Mouse (Mus musculus) kidney, embryonic 14.5 days (tissue): ENCODE results near the gene Psen2. TPM values are rescaled to one million over a fixed set of nuclear protein-coding genes. Genes with fewer than 3 reads are reported as not detected.

Experiments
- ATAC-seq: fragments of 200-750 bp; cut with Nextera tagmentation; 2 replicates; pipeline ENCODE4 v1.8.0; 2017; ENCODE audit warnings: moderate number of reproducible peaks, mild to moderate bottlenecking, moderate TSS enrichment, moderate library complexity; ENCODE audit not compliant: low FRiP score, low TSS enrichment
- H3K27ac ChIP-seq: fragments of 300-500 bp; sonication (generic); 2 replicates; pipeline ENCODE4 v1.5.1; 2014; ENCODE audit warnings: low read depth, mild to moderate bottlenecking, low read length, moderate library complexity, mixed read lengths
- H3K27me3 ChIP-seq: fragments of 300-500 bp; sonication (generic); 2 replicates; pipeline ENCODE4 v1.6.1; 2014; ENCODE audit warnings: mild to moderate bottlenecking, low read length; ENCODE audit not compliant: control insufficient read depth, insufficient read depth
- H3K36me3 ChIP-seq: fragments of 300-500 bp; sonication (generic); 2 replicates; pipeline ENCODE4 v1.6.1; 2014; ENCODE audit warnings: low read length, mixed read lengths; ENCODE audit not compliant: control insufficient read depth, insufficient read depth
- H3K4me1 ChIP-seq: fragments of 300-500 bp; sonication (generic); 2 replicates; pipeline ENCODE4 v1.6.1; 2014; ENCODE audit warnings: low read length, mixed read lengths; ENCODE audit not compliant: control insufficient read depth, insufficient read depth
- H3K4me2 ChIP-seq: fragments of 300-500 bp; sonication (generic); replicated peaks from 2 replicates; pipeline ENCODE4 v1.6.1; 2014; ENCODE audit warnings: low read depth, mild to moderate bottlenecking, low read length
- H3K4me3 ChIP-seq: fragments of 300-500 bp; sonication (generic); 2 replicates; pipeline ENCODE4 v1.5.1; 2014; ENCODE audit warnings: mild to moderate bottlenecking, low read length
- H3K9ac ChIP-seq: fragments of 300-500 bp; sonication (generic); 2 replicates; pipeline ENCODE4 v1.6.1; 2014; ENCODE audit warnings: low read depth, mild to moderate bottlenecking, low read length, moderate library complexity
- H3K9me3 ChIP-seq: fragments of 300-500 bp; sonication (generic); 2 replicates; pipeline ENCODE4 v1.6.1; 2016; ENCODE audit warnings: low read length; ENCODE audit not compliant: control insufficient read depth
- WGBS: fragments of 180-500 bp; shearing (Covaris S2); extraction: QIAGEN DNeasy Blood & Tissue Kit; methylation state at CpG from one replicate; pipeline ENCODE4 v1.1.7; 2014; 5-methylcytosine and 5-hydroxymethylcytosine counted together
- polyA plus RNA-seq: library from polyadenylated mRNA; unstranded; fragments of >200 nt; fragmentation: Nextera tagmentation; extraction: Ambion mirVana; gene quantifications from 2 replicates; pipeline ENCODE4 v1.2.1, GENCODE M21; 2014

The Psen2 gene
- polyA plus RNA-seq, 1 experiment from 2014 or later, result 15.4 TPM

DNA sequence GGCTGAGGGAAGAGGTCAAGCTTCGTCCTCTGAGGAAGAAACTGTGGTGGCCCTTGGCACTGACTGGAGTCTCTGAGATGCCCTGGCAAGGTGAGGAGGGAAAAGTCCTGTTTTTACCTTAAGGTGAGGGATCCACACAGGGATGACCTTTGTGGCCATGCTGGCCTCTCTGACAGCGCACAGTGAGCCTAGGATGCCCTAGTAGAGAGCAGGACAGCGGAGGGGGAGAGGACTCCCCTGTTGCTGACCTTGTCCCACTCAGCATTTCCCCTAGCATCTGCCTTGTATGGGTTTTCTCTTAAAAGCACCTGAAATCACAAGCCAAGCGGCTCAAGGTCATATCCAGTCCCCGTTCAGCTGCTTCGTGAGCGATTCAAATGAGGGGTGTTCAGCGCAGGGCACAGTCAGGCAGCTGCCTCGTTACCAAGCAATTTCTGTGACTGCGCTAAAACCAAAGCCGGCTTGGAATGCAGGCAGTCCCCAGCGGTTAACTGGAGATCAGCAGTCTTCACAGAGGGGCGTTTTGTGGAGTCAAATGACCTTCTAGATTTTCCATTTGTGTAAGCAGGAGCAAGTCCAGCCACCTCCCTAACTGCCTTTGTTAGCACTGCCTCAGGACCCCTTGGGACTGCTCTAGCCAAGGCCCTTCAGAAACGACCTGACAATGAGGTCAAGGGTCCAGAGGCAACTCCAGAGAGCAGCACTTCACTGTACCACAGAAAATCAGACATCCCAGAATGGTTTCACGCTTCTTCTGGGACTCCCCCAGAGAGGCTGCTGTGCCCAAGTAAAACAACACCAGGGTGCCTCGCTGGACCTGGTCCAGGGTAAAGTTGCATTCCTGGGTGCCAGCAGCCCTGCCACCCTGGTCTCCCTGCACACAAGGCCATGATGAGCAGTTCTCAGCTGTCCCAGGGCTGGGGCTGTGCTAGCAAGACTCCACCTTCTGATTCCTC, 20.9 kb upstream of the Psen2 start:
- Histone ChIP-seq H3K36me3 (no peaks in the 10 kb centered on the region), H3K9me3 (no peaks in the 10 kb centered on the region), H3K27ac (no peak overlapping the region), H3K27me3 (no peaks in the 10 kb centered on the region), H3K9ac (no peak overlapping the region), H3K4me1 (peaks cover 11% of the 10 kb centered on the region), H3K4me2 (no peak overlapping the region), H3K4me3 (no peak overlapping the region)
- 24% methylated on average over 16 of the region's 16 CpGs for WGBS
- ATAC-seq, result peak; percentile 32; the same call in 1 of the 2 replicates

DNA sequence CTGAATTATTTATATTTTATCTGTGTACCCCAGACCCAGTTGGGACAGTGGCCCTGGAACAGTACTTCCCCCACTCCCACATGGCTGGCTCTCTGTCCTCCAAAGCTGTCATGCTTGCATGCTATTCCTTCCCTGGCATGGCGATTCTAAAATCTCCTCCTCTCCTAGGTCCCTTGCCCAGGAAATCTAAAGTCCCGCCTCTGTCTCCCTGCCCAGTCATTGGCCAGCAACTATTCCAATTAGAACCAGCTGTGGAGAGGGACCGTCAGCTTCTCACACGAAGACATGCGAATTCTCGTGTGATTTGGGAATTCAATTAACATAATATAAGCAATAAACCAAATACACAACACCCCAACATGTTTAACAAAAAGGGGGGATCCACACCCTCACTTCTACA, 19.3 kb upstream of the Psen2 start:
- Histone ChIP-seq H3K27me3 (no peaks in the 10 kb centered on the region), H3K9ac (no peak overlapping the region), H3K4me2 (no peak overlapping the region), H3K9me3 (no peaks in the 10 kb centered on the region), H3K4me3 (no peak overlapping the region), H3K4me1 (peaks cover 8% of the 10 kb centered on the region), H3K27ac (no peak overlapping the region), H3K36me3 (no peaks in the 10 kb centered on the region)
- WGBS, result 77% methylated on average over 6 of the region's 6 CpGs
- no peak for ATAC-seq

DNA sequence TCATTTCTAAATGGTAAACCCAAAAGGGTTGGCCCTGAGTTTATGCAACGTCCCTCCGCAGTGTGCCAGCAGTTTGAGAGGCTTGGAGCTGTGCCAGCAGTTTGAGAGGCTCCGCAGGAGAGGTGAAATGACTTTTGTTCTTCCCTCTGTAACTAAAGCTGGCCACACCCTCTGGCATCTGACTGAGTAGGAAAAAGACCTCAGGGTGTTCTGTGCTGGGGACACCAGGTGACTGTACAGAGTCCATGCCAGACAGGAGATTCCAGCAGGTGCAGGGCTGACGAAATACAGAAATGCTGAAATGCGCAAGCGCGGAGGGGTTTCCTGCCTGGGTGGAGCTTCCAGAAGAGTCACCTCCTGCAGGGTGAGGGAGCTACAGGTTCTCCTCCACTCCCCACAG, 16.4 kb upstream of the Psen2 start:
- Histone ChIP-seq H3K4me1 (peaks cover 8% of the 10 kb centered on the region), H3K9ac (no peak overlapping the region), H3K27ac (no peak overlapping the region), H3K27me3 (no peaks in the 10 kb centered on the region), H3K4me2 (no peak overlapping the region; the same call in 1 of the 2 replicates), H3K9me3 (peaks cover 3% of the 10 kb centered on the region; the same call in 1 of the 2 replicates), H3K36me3 (no peaks in the 10 kb centered on the region), H3K4me3 (no peak overlapping the region)
- WGBS, result 34% methylated on average over 7 of the region's 7 CpGs
- peak; percentile 56; the same call in 1 of the 2 replicates for ATAC-seq

DNA sequence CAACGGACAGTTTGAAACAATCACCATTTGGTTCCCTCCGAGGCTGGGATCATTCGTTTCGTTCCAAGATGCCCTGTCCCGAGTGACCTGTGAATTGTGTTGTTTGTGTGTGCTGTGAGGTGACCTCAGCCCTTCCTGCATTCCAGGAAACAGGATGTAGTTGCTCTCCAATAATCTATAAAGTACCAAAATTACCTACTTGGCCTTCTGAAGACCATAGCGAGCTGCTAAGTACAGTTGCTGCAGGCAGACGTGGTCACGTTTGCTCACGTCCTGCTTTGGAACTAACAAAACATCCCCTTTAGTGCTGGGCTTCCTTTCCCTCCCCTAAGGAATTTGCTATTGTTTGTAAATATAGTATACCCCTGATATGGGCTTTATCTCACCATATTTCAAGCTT, 14.3 kb upstream of the Psen2 start:
- Histone ChIP-seq H3K4me3 (no peak overlapping the region), H3K36me3 (no peaks in the 10 kb centered on the region), H3K4me1 (no peaks in the 10 kb centered on the region), H3K27ac (no peak overlapping the region), H3K27me3 (no peaks in the 10 kb centered on the region), H3K9me3 (peaks cover 3% of the 10 kb centered on the region; the same call in 1 of the 2 replicates), H3K4me2 (no peak overlapping the region), H3K9ac (no peak overlapping the region)
- 48% methylated on average over 9 of the region's 9 CpGs for WGBS
- no peak for ATAC-seq

DNA sequence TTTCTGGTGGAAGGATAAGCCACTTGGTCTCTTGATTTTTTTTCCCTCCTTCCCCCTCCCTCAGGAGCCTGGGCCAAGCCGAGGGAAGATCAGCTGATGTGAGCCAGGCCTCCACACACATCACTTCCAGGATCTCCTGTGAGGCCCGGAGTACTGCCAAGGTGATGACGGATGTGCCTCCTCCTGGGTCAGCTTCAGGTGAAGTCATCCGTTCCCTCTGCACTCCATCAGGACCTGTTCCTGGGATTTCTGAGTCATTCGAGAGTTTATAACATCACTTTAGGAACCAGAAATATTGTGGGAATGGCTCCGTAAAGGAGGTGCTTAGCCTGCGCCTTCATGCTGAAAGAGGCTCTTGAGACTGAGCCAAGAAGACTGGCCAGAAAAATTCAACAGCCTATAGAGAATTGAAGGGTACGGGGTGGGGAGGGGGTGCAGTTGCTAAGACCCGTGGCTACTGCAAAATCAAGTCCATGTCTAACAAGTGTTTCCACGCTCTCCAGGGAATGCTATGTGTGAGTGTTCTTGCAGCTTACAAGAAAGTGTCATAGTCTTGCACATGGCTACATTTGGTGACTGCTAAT, 11.6 kb upstream of the Psen2 start:
- Histone ChIP-seq H3K27me3 (no peaks in the 10 kb centered on the region), H3K4me2 (no peak overlapping the region), H3K36me3 (no peaks in the 10 kb centered on the region), H3K4me3 (no peak overlapping the region), H3K9ac (no peak overlapping the region), H3K9me3 (peaks cover 3% of the 10 kb centered on the region; the same call in 1 of the 2 replicates), H3K4me1 (no peaks in the 10 kb centered on the region), H3K27ac (no peak overlapping the region)
- 81% methylated on average over 10 of the region's 10 CpGs for WGBS
- no peak for ATAC-seq

DNA sequence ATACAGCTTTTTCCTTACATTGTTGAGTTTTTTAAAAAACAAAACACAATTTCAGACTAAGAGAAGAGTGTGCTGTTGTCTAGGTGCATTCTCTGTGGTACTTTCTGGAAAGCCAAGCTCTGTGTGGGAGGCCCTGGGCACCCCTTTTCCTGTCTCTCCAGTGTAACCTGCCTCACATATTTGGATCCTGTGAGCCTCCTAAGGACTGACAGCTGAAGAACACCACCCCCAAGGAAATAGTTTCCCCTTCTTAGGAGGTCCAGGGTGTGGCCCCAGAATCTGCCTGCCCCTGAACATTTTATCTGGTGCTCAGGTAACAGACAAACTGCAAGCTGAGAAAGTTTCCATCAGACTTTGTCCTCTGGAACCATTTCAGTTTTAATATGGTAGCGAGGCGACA, 5.8 kb upstream of the Psen2 start:
- H3K27me3 ChIP-seq, result no peaks in the 10 kb centered on the region
- H3K9me3 ChIP-seq, result no peaks in the 10 kb centered on the region
- H3K4me3 ChIP-seq, result no peak overlapping the region
- no peaks in the 10 kb centered on the region for H3K36me3 ChIP-seq
- no peak overlapping the region for H3K9ac ChIP-seq
- H3K27ac ChIP-seq, result no peak overlapping the region
- no peak for ATAC-seq
- no peak overlapping the region for H3K4me2 ChIP-seq
- H3K4me1 ChIP-seq, result peaks cover 5% of the 10 kb centered on the region; the same call in 1 of the 2 replicates
- 93% methylated on average over 2 of the region's 2 CpGs for WGBS

DNA sequence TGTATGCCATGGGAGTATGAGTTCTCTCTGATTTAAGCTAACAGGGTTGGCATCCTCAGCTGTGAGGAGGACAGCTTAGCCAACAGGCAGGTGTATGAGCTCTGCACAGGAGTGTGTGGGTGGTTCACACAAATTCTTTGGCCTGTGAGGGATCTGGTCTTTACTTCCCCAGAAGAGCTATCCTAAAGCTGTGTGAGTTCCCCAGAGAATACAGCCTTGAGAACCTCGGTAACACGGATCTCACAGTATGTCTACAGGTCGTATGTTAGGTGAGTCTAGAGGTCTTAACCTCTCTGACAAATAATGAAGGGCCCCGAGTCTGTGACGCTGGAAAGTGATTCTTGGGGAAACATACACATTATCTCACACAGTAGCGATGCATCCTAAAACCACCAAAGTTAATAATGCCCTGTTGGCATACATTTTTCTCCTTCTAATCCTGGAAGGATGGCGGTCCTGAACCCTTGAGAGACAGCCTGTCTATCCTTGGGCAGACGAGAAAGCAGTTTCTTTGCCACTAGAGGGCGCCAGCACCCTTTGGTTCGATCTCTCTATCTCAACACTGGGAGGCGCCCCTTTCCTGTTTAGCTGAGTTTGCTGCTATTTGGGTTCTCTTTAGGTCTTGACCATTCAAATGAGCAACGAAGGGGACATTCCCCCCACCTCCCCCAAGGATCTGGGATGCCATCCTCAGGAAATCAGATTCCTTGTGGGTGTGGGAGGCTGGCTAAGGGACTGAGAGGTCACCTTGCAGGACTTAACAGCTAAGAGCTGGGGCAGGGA, 5.2 kb upstream of the Psen2 start:
- Histone ChIP-seq H3K27me3 (no peaks in the 10 kb centered on the region), H3K4me3 (no peak overlapping the region), H3K9me3 (no peaks in the 10 kb centered on the region), H3K36me3 (no peaks in the 10 kb centered on the region), H3K4me1 (peaks cover 5% of the 10 kb centered on the region; the same call in 1 of the 2 replicates), H3K27ac (no peak overlapping the region), H3K4me2 (no peak overlapping the region), H3K9ac (no peak overlapping the region)
- peak; percentile 90 for ATAC-seq
- WGBS, result 18% methylated on average over 12 of the region's 12 CpGs

DNA sequence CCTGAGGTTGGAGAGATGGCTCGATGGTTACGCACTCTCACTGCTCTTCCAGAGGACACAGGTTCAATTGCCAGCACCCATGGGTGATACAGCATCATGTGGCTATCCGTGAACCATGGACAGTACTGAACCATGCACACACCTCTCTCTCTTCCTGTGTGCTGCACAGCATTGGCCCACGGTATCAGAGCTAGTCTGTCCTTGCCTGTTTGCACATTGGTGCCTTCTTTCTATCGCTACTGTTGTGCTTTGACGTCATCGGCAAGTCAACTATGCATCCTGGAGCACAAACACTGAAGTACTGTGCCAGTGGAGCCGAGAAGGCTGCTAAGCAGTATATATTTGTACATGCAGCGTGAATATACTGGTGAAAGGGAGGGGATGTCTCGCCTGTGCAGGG, 3.9 kb upstream of the Psen2 start:
- Histone ChIP-seq H3K4me1 (peaks cover 5% of the 10 kb centered on the region; the same call in 1 of the 2 replicates), H3K36me3 (no peaks in the 10 kb centered on the region), H3K9ac (no peak overlapping the region), H3K4me2 (no peak overlapping the region), H3K4me3 (no peak overlapping the region), H3K27me3 (no peaks in the 10 kb centered on the region), H3K27ac (no peak overlapping the region), H3K9me3 (no peaks in the 10 kb centered on the region)
- ATAC-seq, result peak; percentile 43; the same call in 1 of the 2 replicates
- 73% methylated on average over 10 of the region's 10 CpGs for WGBS
